Mouse (Mus musculus) T-helper 1 cell (primary cell): ENCODE measurements around the gene Grik4.

Source experiments
- in situ Hi-C: fragments of 300-600 bp; cut with MboI, MseI; formaldehyde crosslinking; loops from one replicate; pipeline ENCODE4 v1.15.1; 2025; ENCODE audit warnings: high pct_unique_total_duplicates

Grik4 gene

DNA sequence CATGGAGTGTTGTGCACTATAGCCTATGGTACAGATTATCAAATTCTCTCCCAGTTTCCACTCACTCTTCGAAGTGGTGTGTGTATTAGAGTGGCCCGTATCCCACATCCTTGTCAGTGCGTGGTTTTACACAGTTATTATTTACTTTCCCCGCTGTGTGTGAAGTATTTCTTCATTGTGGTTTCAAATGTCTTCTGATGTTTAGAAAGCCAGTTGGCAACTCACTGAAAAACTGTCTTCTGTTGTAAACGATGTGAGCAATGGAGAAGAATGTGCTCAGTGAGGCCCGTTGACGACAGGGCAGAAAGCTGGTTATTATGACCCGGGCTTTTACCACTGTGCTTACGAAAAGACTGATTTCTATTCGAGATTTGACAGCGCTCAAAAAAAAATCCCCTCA, 439.7 kb downstream of the Grik4 start:
- in situ Hi-C loops = no loop called here

- in situ Hi-C loops = no loop called here
These were observed 440.6 kb downstream of the Grik4 start for GRCm38 (mm10) chr9:42503709-42504108.

DNA sequence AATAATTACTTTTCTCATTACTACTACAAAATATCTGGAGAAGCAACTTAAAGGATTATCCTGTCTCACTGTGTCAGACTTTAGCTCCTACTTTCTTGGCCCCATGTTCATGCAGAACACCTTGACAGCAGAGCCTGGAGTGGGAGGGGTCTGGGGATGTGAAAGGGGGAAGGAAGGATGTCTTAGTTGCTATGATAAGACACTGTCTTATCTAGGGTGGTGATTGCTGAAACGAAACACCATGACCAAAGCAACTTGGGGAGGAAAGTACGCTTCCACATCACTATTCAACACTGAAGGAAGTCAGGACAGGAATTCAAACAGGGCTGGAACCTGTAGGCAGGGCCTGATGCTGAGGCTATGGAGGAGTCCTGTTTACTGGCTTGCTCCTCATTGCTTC, 448.0 kb downstream of the Grik4 start:
- in situ Hi-C loops = loop anchor here (10.0 kb wide), 1 partner anchor 411 kb away; no protein-coding TSS in a partner anchor

DNA sequence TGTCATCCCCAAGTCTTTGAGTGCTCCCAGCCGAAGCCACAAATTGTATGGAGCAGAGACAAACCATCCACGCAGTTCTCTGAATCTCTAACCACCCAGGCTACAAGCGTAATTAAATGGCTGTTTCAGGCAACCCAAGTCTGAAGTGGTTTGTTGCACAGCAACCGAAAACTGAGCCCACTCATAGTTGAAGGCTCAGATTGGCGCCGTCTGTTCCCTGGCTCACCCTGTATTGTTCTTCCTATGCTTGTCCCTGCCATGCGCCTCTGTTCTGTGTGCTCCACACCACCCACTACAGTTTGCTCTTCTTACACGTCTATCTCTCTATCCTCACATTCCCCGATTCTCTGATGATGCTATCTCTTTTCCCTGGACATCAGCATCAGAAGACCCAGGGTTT, 452.5 kb downstream of the Grik4 start:
- in situ Hi-C loops = loop anchor here (10.0 kb wide), 1 partner anchor 407 kb away; no protein-coding TSS in a partner anchor

DNA sequence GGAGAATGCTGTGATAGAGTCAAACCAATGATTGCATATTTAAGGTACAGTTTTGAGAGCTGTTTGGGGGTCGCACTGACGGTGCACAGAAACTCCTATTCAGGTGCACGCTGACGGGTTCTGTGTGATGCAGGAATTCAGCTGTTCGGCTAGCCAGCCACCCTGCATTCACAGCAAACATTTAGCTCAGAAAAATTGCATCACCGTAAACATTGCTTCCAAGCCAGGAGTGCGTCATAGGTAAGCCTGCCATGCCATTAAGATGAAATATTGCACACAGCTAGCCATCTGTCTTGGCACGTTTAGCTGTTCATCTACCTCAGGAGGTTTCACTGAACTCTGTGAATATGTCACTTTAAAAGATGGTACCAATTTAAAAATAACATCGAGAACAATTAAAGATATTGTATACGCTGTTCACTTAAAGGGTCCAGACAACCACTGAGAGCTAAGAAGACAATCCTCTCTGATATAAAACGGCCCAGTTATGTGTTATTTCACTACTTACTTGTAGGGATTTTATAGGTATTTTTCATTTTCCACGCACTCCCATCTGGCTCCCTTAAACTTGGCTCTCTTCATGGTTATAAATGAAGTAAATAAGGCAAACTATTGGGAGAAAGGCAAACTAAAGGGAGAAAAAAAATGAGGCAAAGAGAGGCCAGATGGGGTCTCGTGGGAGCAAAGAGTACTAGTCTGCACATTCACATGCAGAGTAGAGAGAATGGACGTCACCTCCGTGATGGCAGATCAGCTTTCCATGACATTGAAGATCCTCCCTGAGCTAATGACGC, 453.5 kb downstream of the Grik4 start:
- in situ Hi-C loops = loop anchor here (10.0 kb wide), 1 partner anchor 406 kb away; no protein-coding TSS in a partner anchor

DNA sequence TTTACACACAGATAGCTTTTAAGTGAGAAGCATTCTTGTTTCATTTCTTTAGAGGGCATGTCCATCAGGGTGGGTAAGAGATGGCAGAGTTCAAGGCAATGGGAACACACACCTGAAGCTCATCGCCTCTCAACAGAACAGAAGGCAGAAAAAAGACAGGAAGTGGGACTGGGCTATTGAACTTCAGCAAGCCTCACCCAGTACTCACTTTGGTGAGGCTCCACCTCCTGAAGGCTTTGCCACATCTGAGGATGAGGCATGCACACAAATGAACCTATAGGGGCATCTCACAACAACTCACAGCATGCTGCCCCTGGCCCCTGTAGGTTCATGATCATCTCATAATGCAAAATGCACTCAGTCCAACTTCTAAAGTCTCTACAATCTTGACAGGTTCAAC, 456.2 kb downstream of the Grik4 start:
- in situ Hi-C loops = no loop called here

- in situ Hi-C loops = no loop called here
These were observed 457.4 kb downstream of the Grik4 start for GRCm38 (mm10) chr9:42486913-42487312.

GRCm38 (mm10) chr9:42484667-42485066, 459.6 kb downstream of the Grik4 start:
- in situ Hi-C loops = no loop called here

DNA sequence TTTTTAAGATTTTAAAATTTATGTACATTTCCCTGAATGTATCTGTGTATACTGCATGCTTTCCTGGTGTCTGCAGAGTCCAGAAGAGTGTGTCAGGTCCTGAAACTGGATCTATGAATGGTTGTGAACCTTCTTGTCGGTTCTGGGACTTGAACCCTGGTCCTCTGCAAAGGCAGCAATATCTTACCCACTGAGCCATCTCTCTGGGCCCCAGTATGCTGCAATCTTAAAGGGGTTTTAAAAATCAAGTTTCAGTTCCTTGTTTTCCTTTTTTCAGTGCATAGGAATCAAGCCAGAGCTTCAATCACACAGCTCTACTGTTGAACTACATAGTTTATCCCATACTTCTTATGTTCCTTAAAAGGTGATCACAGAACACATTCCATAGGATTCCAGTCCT, 461.3 kb downstream of the Grik4 start:
- in situ Hi-C loops = no loop called here

GRCm38 (mm10) chr9:42476166-42476565, 468.1 kb downstream of the Grik4 start:
- in situ Hi-C loops = no loop called here

- in situ Hi-C loops = no loop called here
These were observed 470.0 kb downstream of the Grik4 start for GRCm38 (mm10) chr9:42474244-42474643.

DNA sequence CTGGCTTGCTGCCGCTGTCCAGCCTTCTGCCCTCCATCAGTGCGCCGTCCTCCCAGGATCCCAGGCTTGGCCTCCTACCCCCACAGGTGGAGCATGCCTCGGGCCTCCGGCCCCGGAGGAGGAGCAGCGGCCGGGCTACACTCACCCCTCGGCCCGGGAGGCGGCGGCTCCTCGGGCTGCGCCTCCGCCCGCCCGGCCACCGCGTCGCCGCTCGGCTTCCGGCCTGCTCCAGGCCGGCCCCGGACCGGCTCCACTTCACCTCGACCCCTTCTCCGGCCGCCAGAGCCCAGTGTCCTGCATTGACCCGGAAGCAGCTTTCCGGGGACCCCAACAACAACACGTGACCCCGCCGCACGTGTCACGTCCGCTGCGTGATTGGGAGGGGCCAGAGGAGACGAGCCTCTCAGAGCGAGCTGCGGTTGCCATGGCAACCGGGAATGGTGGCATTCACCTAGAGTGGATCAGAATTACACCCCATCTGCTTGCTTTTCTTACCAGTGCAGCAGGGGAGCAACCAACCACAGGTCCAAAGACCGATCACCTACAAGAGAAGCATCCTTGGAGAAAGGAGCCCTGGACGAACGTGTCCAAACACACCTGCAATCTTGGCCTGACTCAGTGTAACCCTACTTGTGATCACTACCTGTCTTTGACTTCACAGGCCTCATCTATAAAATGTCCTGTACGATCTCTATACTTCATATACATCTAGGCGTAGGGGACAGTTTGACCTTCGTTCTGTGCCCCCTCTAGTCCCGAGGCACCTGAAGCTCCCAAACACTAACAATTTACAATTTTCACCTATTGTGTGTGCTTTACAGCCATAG, 472.2 kb downstream of the Grik4 start:
- in situ Hi-C loops = no loop called here

- in situ Hi-C loops = no loop called here
These were observed 473.1 kb downstream of the Grik4 start for GRCm38 (mm10) chr9:42471214-42471613.

- in situ Hi-C loops = no loop called here
These were observed 475.0 kb downstream of the Grik4 start for GRCm38 (mm10) chr9:42469323-42469722.

- in situ Hi-C loops = no loop called here
These were observed 475.9 kb downstream of the Grik4 start for GRCm38 (mm10) chr9:42468360-42468759.
